Mouse (Mus musculus): Measurements from ENCODE around the gene Gtse1. TPM values are rescaled to one million over a fixed set of nuclear protein-coding genes. Genes with fewer than 3 reads are reported as not detected.
"Not testable (repeated sequence)": the region's sequence is repeated elsewhere in the genome, so short reads cannot be mapped to it uniquely, and the experiment has no call there.

Gene Gtse1
- total RNA-seq, 2 experiments from 2014 or later = 0.42 to 0.54 TPM

DNA sequence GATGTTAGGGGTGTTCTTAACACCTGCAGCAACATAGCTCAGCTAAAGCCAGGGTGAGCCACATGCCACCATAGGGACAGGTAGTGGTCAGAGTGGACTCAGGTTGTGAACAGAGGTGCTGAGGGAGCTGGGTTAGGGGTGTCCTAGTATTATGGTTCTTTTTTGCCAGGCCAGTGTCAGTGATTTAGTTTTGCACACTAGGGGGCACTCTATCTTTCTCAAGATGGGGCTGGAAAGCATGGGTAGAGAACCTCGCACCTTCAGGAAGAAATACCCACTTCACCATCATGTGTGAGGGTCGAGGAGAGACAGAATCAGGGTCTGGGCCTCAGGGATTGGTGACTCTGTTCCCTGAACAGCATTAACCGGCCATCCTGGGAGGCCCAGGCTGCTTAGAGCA is 24.2 kb upstream of the Gtse1 start:
- Histone ChIP-seq H3K27ac (no peak overlapping the region), H3K4me3 (no peak overlapping the region)
- peak; percentile 72 for TF ChIP-seq CTCF (conservative IDR thresholded peaks at IDR 0.05)
- no peak for DNase-seq (ENCODE audit: low spot score in 2 of 2)

DNA sequence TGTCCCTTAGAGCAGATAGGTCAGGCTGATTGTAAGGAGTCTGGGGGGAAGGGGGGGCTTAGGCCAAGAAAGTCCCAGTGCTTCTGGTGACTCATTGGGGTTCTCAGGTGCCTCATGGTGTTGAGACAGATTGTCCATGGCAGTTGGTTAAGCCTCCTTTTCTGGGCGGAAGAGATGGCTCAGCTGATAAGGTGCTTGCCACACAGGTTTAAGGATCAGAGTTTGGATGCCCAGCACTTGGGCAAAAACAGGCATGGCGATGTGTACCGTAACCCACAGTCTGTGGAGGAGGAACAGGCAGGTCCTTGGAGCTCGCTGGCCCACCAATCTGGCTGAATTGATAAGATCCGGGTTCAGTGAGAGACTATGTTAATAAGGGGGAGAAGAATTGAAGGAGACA is 22.7 kb upstream of the Gtse1 start:
- DNase-seq (ENCODE audit: low spot score in 2 of 2) = no peak
- no peak for TF ChIP-seq CTCF (conservative IDR thresholded peaks at IDR 0.05)
- H3K27ac ChIP-seq = no peak overlapping the region
- H3K4me3 ChIP-seq = no peak overlapping the region

DNA sequence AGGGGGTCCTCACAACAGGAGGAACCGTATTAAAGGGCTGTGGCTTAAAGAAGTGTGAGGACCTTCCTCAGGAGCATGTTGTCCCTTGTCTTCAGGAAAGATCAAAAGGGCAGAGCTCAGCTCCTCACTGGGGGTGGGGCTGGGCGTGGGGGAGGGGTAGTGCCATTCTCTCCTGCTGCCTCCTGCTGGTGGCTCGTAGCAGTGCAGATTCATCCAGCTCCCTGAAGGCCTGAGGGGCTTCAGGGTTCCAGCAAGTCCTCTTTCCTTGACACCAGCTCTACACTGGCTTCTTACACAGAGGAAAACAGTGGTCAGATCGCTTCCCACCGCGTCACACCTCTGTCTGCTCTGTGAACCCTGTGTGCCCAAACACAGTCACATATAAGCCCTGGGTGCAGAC is 18.6 kb upstream of the Gtse1 start:
- DNase-seq (ENCODE audit: low spot score in 2 of 2) = no peak
- H3K27ac ChIP-seq = no peak overlapping the region
- TF ChIP-seq CTCF (conservative IDR thresholded peaks at IDR 0.05) = peak; percentile 84
- H3K4me3 ChIP-seq = no peak overlapping the region

DNA sequence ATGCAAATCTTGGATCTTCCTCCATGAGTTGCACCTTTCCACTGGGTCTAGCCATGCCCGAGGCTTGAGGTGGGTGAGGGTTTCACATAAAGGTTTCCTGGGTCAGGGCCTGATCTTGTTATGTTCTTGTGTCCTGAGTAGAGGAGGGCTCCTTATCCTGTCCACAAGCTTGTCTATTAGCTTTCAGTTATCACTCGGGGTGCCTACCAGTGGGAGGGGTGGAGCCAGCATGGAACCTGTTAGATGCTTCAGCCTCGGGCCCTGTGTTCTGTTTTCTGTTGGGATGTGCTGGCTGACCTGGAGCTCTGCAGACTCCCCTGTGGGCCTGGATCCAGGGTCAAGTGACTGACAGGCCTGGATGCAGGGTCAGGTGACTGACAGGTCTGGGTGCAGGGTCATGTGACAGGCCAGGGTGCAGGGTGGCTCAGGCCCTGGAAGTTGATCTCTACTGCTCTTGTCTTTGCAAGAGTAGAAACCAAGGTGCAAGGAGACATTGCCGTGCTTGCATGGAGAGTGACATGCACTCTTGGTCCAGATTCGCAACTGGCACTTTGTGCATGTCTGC is 17.7 kb upstream of the Gtse1 start:
- TF ChIP-seq CTCF (conservative IDR thresholded peaks at IDR 0.05) = no peak
- no peak for DNase-seq (ENCODE audit: low spot score in 2 of 2)
- H3K4me3 ChIP-seq = no peak overlapping the region
- no peak overlapping the region for H3K27ac ChIP-seq

DNA sequence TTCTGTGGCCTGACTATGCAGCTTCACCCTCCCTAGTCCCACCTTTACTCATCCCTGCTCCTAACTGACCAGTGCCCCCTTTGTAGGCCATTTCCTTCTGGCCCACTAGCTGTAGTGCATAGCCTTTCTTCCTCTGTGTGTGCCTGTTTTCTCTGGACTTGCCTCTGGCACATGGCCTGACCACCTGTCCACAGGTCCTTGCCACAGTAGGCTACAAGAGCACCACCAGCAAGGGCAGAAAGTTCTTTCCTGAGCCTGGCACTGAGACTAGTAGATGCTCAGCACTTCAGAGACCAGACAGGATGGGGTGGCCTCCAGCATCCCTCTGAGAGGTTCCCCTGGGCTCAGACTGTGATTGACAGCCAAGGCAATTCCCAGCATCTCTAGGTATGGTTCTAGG is 14.5 kb upstream of the Gtse1 start:
- Histone ChIP-seq H3K27ac (no peak overlapping the region), H3K4me3 (no peak overlapping the region)
- no peak for DNase-seq (ENCODE audit: low spot score in 2 of 2)
- TF ChIP-seq CTCF (conservative IDR thresholded peaks at IDR 0.05) = no peak

DNA sequence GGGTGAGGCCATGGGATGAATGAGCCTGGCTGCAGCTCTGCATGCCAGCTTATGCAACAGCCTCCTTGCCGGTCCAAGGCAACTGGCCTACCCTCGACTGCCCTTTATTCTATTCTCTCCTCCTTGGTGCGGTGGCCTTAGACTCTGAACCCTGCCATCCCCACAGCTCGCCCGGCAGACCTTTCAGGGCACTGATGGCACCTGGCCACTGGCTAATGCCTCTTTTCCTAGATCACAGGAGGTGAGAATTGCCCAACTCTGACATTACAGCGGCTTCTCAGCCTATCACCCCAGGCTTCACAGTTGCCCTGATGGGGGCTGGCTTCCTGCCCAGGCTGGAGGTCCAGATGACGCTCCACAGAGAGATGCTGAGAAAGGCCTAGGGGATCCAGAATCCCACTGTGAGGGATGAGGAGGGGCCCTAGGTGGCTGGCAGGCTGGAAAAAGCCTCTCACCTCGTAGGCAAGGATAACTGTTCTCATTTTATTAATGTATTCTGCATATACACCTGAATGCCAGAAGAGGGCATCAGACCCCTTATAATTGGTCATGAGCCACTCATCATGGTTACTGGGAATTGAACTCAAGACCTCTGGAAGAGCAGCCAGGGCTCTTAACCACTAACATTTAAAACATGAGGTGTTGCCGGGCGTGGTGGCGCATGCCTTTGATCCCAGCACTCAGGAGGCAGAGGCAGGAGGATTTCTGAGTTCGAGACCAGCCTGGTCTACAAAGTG is 7.7 kb upstream of the Gtse1 start:
- no peak for DNase-seq (ENCODE audit: low spot score in 2 of 2)
- peak; percentile 67 for TF ChIP-seq CTCF (conservative IDR thresholded peaks at IDR 0.05)
- Histone ChIP-seq H3K27ac (no peak overlapping the region), H3K4me3 (no peak overlapping the region)

DNA sequence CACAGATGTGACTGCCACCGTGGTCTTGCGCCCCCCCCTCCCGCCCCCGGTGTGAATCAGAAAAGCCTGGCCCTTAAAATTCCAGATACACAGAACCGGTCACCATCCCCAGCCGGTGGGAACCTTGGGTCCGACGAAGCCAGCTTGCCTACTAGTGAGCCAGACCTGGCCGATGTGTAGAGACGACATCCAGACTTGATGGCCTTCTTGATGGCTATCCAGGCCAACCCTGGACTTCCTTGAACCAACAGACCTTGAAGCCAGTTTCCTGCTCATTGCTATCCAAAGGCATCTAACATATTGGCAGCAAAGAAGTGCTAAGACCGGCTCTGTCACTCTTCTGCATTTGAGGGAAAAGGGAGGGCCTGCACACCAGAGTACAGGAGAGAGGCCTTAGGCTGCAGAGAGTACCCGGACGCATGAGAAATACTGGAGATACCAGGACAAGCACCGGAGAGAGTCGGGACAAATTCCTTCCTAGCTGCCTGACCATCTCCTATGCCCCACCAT is 510 bp upstream of the Gtse1 start:
- peak in 1 of 2 experiments; percentile 14 for DNase-seq (ENCODE audit: low spot score in 2 of 2)
- no peak for TF ChIP-seq CTCF (conservative IDR thresholded peaks at IDR 0.05)
- H3K27ac ChIP-seq = peak overlapping the region; percentile 90
- peak overlapping the region; percentile 61 for H3K4me3 ChIP-seq

DNA sequence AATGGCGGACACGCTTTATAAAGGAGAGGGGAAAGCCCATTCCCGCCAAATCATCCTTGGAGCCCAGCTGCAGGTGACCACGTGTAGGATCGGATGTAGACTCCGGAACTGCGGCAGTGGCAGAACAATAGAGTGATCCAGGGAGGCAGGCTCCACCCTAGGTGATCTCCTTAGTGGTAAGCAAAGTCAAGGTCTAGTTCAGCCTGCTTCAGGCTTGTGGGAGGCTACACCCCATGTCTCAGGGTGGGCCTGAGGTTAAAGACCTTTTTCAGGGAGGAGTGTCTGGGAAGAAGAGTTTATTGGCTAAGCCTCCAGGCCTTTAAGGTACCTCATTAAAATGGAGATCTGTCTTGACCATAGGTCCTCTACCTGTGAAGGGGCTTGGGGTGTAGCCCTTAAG is 6.4 kb downstream of the Gtse1 start:
- not testable (repeated sequence) for H3K27ac ChIP-seq; DNase-seq (ENCODE audit: low spot score in 2 of 2); H3K4me3 ChIP-seq

DNA sequence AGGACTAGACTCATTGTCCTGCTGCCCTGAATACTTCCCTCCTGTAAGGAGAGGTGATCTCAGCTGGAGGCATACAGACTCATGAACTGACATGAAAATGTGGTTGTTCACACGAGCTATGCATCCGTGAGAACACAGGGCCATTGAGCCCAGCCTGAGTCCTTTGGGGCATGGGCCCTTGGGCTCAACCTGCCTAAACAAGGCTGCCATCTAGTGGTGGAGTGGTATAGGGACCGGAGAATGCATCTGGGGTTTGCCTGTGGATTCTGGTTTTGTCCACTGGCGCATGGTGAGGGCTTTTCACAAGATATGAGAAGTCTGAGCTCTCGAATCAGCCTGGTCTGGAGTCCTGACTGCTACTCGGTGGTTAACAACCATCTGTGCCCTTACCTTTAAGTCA is 8.2 kb downstream of the Gtse1 start:
- peak; percentile 76 to 85 for DNase-seq (ENCODE audit: low spot score in 2 of 2)
- H3K4me3 ChIP-seq = no peak overlapping the region
- TF ChIP-seq CTCF (conservative IDR thresholded peaks at IDR 0.05) = peak; percentile 97; the same call in 1 of the 2 replicates
- H3K27ac ChIP-seq = no peak overlapping the region

DNA sequence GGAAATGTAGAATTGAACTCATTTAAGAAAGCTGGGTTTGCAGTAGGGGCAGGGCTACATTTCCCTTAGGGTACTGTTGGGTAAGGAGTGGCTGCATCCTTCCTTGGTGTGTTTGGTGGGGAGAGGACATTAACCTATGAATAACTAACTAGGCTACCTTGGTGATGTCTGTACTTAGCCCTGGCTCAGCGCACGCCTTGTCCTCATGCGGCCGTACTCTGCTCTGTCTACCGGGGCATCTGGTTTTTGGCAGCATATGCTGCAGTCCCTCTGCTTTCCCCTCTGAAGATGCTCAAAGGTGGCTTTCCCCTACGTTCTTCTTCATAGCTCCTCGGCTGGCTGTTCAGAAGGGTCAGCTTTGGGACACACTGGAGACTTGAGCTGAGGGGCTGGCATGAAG is 17.8 kb downstream of the Gtse1 start:
- H3K4me3 ChIP-seq = no peak overlapping the region
- no peak overlapping the region for H3K27ac ChIP-seq
- TF ChIP-seq CTCF (conservative IDR thresholded peaks at IDR 0.05) = no peak
- DNase-seq (ENCODE audit: low spot score in 2 of 2) = no peak

DNA sequence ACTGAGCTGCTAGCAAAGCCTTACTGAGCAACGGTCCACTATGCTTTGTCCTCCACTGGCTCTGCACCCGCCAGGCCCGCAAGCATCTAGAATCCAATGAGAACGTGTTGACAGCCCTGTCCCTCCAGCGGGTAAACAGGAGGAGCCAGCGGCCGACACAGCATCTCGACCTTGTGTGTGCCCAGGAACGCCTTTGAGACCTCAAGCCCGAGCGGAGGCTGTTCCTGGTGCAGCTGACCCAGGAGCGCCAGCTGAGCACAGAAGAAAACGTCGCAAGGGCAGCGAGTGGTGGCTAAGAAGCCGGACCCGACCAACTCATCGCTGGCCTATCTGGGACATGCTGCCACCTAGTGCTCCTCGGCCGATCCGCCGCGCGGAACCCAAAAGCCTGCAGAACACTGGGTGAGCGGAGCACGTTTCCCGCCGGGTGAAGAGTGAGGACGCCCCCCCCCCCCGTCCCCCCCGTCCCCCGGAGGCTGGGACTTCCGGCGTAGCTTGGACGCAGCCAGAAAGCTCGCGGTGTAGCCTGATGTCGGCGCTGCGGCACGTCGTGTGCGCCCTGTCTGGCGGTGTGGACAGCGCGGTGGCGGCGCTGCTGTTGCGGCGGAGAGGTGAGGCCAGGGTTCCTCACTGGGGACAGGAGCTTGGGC is 19.4 kb downstream of the Gtse1 start, which contains the start of gene Trmu:
TSS of gene Trmu (plus strand) at position 465 of the 650 bp plus-strand sequence.
- TF ChIP-seq CTCF (conservative IDR thresholded peaks at IDR 0.05) = peak; percentile 76
- H3K4me3 ChIP-seq = peak within 1 kb of the TSS; percentile 93

DNA sequence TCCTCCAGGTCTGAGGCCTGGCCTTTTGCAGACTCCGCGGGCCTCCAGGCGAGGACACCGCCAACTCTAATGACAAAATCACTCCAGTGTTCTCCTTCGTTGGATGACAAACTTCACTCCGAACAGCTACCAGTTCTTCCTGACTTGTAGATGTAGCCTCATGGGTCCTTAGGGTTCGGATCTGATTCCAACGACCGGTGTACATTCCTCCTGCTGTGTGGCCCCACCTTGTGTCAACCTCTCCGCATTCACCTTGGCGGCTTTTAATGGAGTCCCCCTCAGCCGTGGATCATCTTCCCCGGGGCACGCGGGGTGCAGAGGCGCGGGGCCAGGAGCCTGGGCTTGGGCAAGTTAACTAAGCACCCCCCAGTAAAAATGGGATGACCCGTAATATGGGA is 20.0 kb downstream of the Gtse1 start:
- H3K4me3 ChIP-seq = peak overlapping the region; percentile 93
- DNase-seq (ENCODE audit: low spot score in 2 of 2) = no peak
- peak overlapping the region; percentile 93 for H3K27ac ChIP-seq
- TF ChIP-seq CTCF (conservative IDR thresholded peaks at IDR 0.05) = no peak

More for the DNA sequence above, 19.4 kb downstream of the Gtse1 start, which contains the start of gene Trmu:
- DNase-seq (ENCODE audit: low spot score in 2 of 2) = peak; percentile 86 to 90
- peak within 1 kb of the TSS; percentile 97 for H3K27ac ChIP-seq

DNA sequence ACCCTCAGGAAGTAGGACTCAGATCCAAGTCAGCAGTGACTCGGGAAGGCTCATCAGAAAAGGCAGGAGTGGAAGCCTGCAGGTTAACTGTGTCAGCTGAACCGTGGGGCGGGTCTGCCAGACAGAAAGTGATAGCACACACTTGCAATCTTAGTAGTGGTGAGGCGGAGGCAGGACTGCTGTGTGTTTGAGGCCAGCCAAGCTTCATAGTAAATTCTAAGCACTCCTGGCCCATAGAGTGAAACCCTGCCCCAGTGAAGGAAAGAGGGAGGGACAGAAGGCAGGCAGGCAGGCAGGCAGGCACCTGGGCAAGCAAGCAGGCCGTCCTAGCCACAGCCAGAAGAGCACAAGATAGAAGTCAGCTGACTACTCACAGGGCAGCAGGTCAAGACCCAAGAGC is 26.1 kb downstream of the Gtse1 start:
- H3K4me3 ChIP-seq = no peak overlapping the region
- H3K27ac ChIP-seq = no peak overlapping the region
- no peak for TF ChIP-seq CTCF (conservative IDR thresholded peaks at IDR 0.05)
- no peak for DNase-seq (ENCODE audit: low spot score in 2 of 2)
